Comparison of ENCODE assay signal across 23 mouse cellular contexts in genomic region chr6:22327931-22328330, GRCm38 (mm10). TPM values are rescaled to one million over a fixed set of nuclear protein-coding genes. Genes with fewer than 3 reads are reported as not detected.
DNase-seq lines count a peak whose midpoint lies in the region; ATAC-seq and TF ChIP-seq lines count a peak whose summit lies in the region.
"Had no signal": no experiment of that assay in that cellular context is flagged by ENCODE, and none has a peak within 500 bp of the region (broad histone marks: within the 10 kb centered on the region; RNA-seq: fewer than 3 reads in every experiment).

No protein-coding gene starts in this region.

- no peak overlapping the region for H3K4me3 ChIP-seq in hindbrain, embryonic 11.5 days (ENCODE audit: low read depth, low read length)
- H3K4me3 ChIP-seq in hindbrain, embryonic 13.5 days = no peak overlapping the region
- H3K4me3 ChIP-seq in kidney, embryonic 16.5 days (ENCODE audit: low read length) = no peak overlapping the region
- no peak overlapping the region for H3K4me3 ChIP-seq in lung, embryonic 14.5 days (ENCODE audit: low read depth, low read length)
- H3K4me3 ChIP-seq in small intestine, adult 2 months (ENCODE audit: low read depth, low read length) = no peak overlapping the region
- H3K4me3 ChIP-seq: embryonic facial prominence, embryonic 15.5 days; erythroblast, embryonic 14.5 days; forebrain, embryonic 10.5 days; heart, embryonic 10.5 days; heart, embryonic 15.5 days; hindbrain, embryonic 15.5 days had no signal

- WGBS in hindbrain, embryonic 11.5 days = 65% methylated on average over 8 of the region's 8 CpGs
- 70% methylated on average over 8 of the region's 8 CpGs for WGBS in hindbrain, embryonic 13.5 days
- WGBS in kidney, embryonic 16.5 days = 46% methylated on average over 8 of the region's 8 CpGs
- 46% methylated on average over 8 of the region's 8 CpGs for WGBS in lung, embryonic 14.5 days
- WGBS in small intestine, adult 2 months = 70% methylated on average over 8 of the region's 8 CpGs

- ATAC-seq in hindbrain, embryonic 11.5 days (ENCODE audit: low FRiP score) = peak; percentile 21; the same call in 1 of the 2 replicates
- no peak for ATAC-seq in hindbrain, embryonic 13.5 days (ENCODE audit: low FRiP score)
- peak; percentile 72 for ATAC-seq in kidney, embryonic 16.5 days (ENCODE audit: low FRiP score, low TSS enrichment)
- ATAC-seq in lung, embryonic 14.5 days (ENCODE audit: insufficient read depth) = 0 out of 2 replicates have a peak, but pooled peaks have one; percentile 19
- ATAC-seq: forebrain, embryonic 14.5 days had no signal

- DNase-seq in hindbrain, embryonic 11.5 days (ENCODE audit: low spot score) = no peak
- DNase-seq in kidney, adult 11 months = no peak
- DNase-seq in lung, embryonic 14.5 days = no peak
- DNase-seq in lung, adult 18-20 months = no peak
- DNase-seq: adrenal gland, adult 2 months; adrenal gland, postnatal 25 days; cerebellum, adult 18-20 months; cerebellum, adult 9-11 months; cerebellum, postnatal 36 days; embryo, embryonic 11 days; gastrocnemius, postnatal 36 days; heart, adult 18-20 months; heart, postnatal 14 days had no signal

- no peak overlapping the region for H3K27ac ChIP-seq in hindbrain, embryonic 11.5 days (ENCODE audit: low read depth, low read length)
- H3K27ac ChIP-seq in hindbrain, embryonic 13.5 days = no peak overlapping the region
- peak overlapping the region; percentile 28; the same call in 1 of the 2 replicates for H3K27ac ChIP-seq in kidney, embryonic 16.5 days (ENCODE audit: low read length)
- no peak overlapping the region for H3K27ac ChIP-seq in lung, embryonic 14.5 days (ENCODE audit: low read depth)
- peak overlapping the region; percentile 100 for H3K27ac ChIP-seq in small intestine, adult 2 months (ENCODE audit: insufficient read depth, low read depth, low read length)
- H3K27ac ChIP-seq: embryonic facial prominence, embryonic 15.5 days; forebrain, embryonic 10.5 days; heart, embryonic 10.5 days; hindbrain, embryonic 15.5 days had no signal

- TF ChIP-seq CTCF in lung, embryonic 14.5 days (IDR thresholded peaks at IDR 0.05; ENCODE audit: low read depth) = no peak
- no peak for TF ChIP-seq CTCF in small intestine, adult 2 months (IDR thresholded peaks at IDR 0.05; ENCODE audit: extremely low read depth, insufficient read length, insufficient replicate concordance, low read depth, low read length)

- H3K36me3 ChIP-seq in hindbrain, embryonic 11.5 days (ENCODE audit: control insufficient read depth, insufficient read depth, low read length) = no peaks in the 10 kb centered on the region
- H3K36me3 ChIP-seq in hindbrain, embryonic 13.5 days = peaks cover 3% of the 10 kb centered on the region; the same call in 1 of the 2 replicates
- H3K36me3 ChIP-seq in kidney, embryonic 16.5 days (ENCODE audit: insufficient read depth, low read length) = peaks cover 7% of the 10 kb centered on the region; the same call in 1 of the 2 replicates
- peaks cover 24% of the 10 kb centered on the region for H3K36me3 ChIP-seq in lung, embryonic 14.5 days (ENCODE audit: insufficient read depth)
- H3K36me3 ChIP-seq in small intestine, adult 2 months (ENCODE audit: control insufficient read depth, insufficient read depth, low read length) = peaks cover 10% of the 10 kb centered on the region; the same call in 1 of the 2 replicates
- H3K36me3 ChIP-seq: embryonic facial prominence, embryonic 15.5 days; hindbrain, embryonic 15.5 days had no signal

- TF ChIP-seq POLR2A in small intestine, adult 2 months (IDR thresholded peaks at IDR 0.05; ENCODE audit: low read depth, low read length) = no peak

- no peak overlapping the region for H3K4me2 ChIP-seq in hindbrain, embryonic 11.5 days (replicated peaks; ENCODE audit: low read depth, low read length)
- no peak overlapping the region for H3K4me2 ChIP-seq in hindbrain, embryonic 13.5 days
- no peak overlapping the region for H3K4me2 ChIP-seq in kidney, embryonic 16.5 days (replicated peaks; ENCODE audit: low read depth, low read length)
- no peak overlapping the region for H3K4me2 ChIP-seq in lung, embryonic 14.5 days
- H3K4me2 ChIP-seq: embryonic facial prominence, embryonic 15.5 days; heart, embryonic 15.5 days; hindbrain, embryonic 15.5 days had no signal

- H3K9ac ChIP-seq in hindbrain, embryonic 11.5 days (ENCODE audit: low read depth, low read length) = no peak overlapping the region
- H3K9ac ChIP-seq in hindbrain, embryonic 13.5 days = no peak overlapping the region
- H3K9ac ChIP-seq in kidney, embryonic 16.5 days (replicated peaks; ENCODE audit: low read length) = no peak overlapping the region
- no peak overlapping the region for H3K9ac ChIP-seq in lung, embryonic 14.5 days
- H3K9ac ChIP-seq: embryonic facial prominence, embryonic 15.5 days; heart, embryonic 15.5 days; hindbrain, embryonic 15.5 days had no signal

- no peaks in the 10 kb centered on the region for H3K27me3 ChIP-seq in hindbrain, embryonic 11.5 days (ENCODE audit: control insufficient read depth, insufficient read depth, low read length)
- H3K27me3 ChIP-seq in hindbrain, embryonic 13.5 days = no peaks in the 10 kb centered on the region
- no peaks in the 10 kb centered on the region for H3K27me3 ChIP-seq in kidney, embryonic 16.5 days (ENCODE audit: insufficient read depth, low read length)
- H3K27me3 ChIP-seq in lung, embryonic 14.5 days (ENCODE audit: insufficient read depth, low read length) = no peaks in the 10 kb centered on the region
- H3K27me3 ChIP-seq in small intestine, adult 2 months (ENCODE audit: control insufficient read depth, insufficient read depth, low read length) = no peaks in the 10 kb centered on the region
- H3K27me3 ChIP-seq: embryonic facial prominence, embryonic 15.5 days; heart, embryonic 15.5 days; hindbrain, embryonic 15.5 days had no signal

- H3K4me1 ChIP-seq in hindbrain, embryonic 11.5 days (replicated peaks; ENCODE audit: control insufficient read depth, insufficient read depth, low read length) = no peaks in the 10 kb centered on the region
- no peaks in the 10 kb centered on the region for H3K4me1 ChIP-seq in hindbrain, embryonic 13.5 days (replicated peaks)
- H3K4me1 ChIP-seq in kidney, embryonic 16.5 days (ENCODE audit: insufficient read depth, low read length) = peaks cover 21% of the 10 kb centered on the region
- H3K4me1 ChIP-seq in lung, embryonic 14.5 days (ENCODE audit: insufficient read depth) = no peaks in the 10 kb centered on the region
- peaks cover 34% of the 10 kb centered on the region for H3K4me1 ChIP-seq in small intestine, adult 2 months (ENCODE audit: control insufficient read depth, insufficient read depth, insufficient read length, low read length)
- H3K4me1 ChIP-seq: embryonic facial prominence, embryonic 15.5 days; forebrain, embryonic 10.5 days; hindbrain, embryonic 15.5 days had no signal

- H3K9me3 ChIP-seq in hindbrain, embryonic 11.5 days (ENCODE audit: control insufficient read depth, low read length) = no peaks in the 10 kb centered on the region
- H3K9me3 ChIP-seq in hindbrain, embryonic 13.5 days = no peaks in the 10 kb centered on the region
- no peaks in the 10 kb centered on the region for H3K9me3 ChIP-seq in kidney, embryonic 16.5 days (ENCODE audit: low read length)
- no peaks in the 10 kb centered on the region for H3K9me3 ChIP-seq in lung, embryonic 14.5 days (ENCODE audit: low read depth, low read length)
- H3K9me3 ChIP-seq: embryonic facial prominence, embryonic 15.5 days; forebrain, embryonic 10.5 days; heart, embryonic 10.5 days; heart, embryonic 15.5 days; hindbrain, embryonic 15.5 days had no signal

RNA-seq across cellular contexts. Expression of gene Fam3c, which starts 28.1 kb away (rescaled TPM):
- polyA plus RNA-seq in hindbrain, embryonic 11.5 days (2014; fragmentation: Nextera tagmentation; extraction: Ambion mirVana) = 34.0 and 35.5 TPM in 2 replicates
- 50.5 and 54.5 TPM in 2 replicates for polyA plus RNA-seq in hindbrain, embryonic 13.5 days (2015; fragmentation: Nextera tagmentation; extraction: Ambion mirVana)
- 59.1 and 62.0 TPM in 2 replicates for polyA plus RNA-seq in kidney, embryonic 16.5 days (2015; fragmentation: Nextera tagmentation; extraction: Ambion mirVana)
- polyA plus RNA-seq in lung, embryonic 14.5 days (2014; fragmentation: Nextera tagmentation; extraction: Ambion mirVana) = 82.2 and 83.8 TPM in 2 replicates
- polyA plus RNA-seq in small intestine, adult 2 months (2012; rRNA removed) = 1.4 and 4.3 TPM in 2 replicates

RNA-seq across cellular contexts. Expression of gene Wnt16, which starts 39.9 kb away (rescaled TPM):
- polyA plus RNA-seq in hindbrain, embryonic 11.5 days (2014; fragmentation: Nextera tagmentation; extraction: Ambion mirVana) = 0.32 and 0.37 TPM in 2 replicates
- polyA plus RNA-seq in hindbrain, embryonic 13.5 days (2015; fragmentation: Nextera tagmentation; extraction: Ambion mirVana) = 0.40 and 0.60 TPM in 2 replicates
- 0.87 and 1.4 TPM in 2 replicates for polyA plus RNA-seq in kidney, embryonic 16.5 days (2015; fragmentation: Nextera tagmentation; extraction: Ambion mirVana)
- polyA plus RNA-seq in lung, embryonic 14.5 days (2014; fragmentation: Nextera tagmentation; extraction: Ambion mirVana) = 0.11 TPM in 1 of 2 replicates, not detected in the other
- not detected in 2 replicates for polyA plus RNA-seq in small intestine, adult 2 months (2012; rRNA removed)
- polyA plus RNA-seq: erythroblast, embryonic 14.5 days had no signal

Comparison
In these comparisons a context has a peak if more than half of its experiments do, and no peak if none do; other contexts are left out.
1. H3K27ac ChIP-seq: peak in kidney, embryonic 16.5 days (single experiment) and small intestine, adult 2 months (single experiment); none in hindbrain, embryonic 11.5 days (single experiment), hindbrain, embryonic 13.5 days (single experiment) and lung, embryonic 14.5 days (single experiment).